Mouse (Mus musculus) midbrain, postnatal 0 days (tissue): ENCODE results near the gene Cldnd1. TPM values are rescaled to one million over a fixed set of nuclear protein-coding genes. Genes with fewer than 3 reads are reported as not detected.

Experiments used
- ATAC-seq: fragments of 200-750 bp; cut with Nextera tagmentation; 2 replicates; pipeline ENCODE4 v1.8.0; 2017; ENCODE audit warnings: moderate number of reproducible peaks, mild to moderate bottlenecking, moderate TSS enrichment, moderate library complexity; ENCODE audit not compliant: low FRiP score
- DNase-seq: peaks from one replicate; pipeline ENCODE4 v3.0.0-alpha.2; 2015; ENCODE audit warnings: low spot score
- H3K27ac ChIP-seq: fragments of 300-500 bp; sonication (generic); 2 replicates; pipeline ENCODE4 v1.5.1; 2014; ENCODE audit warnings: low read depth, mild to moderate bottlenecking, low read length, mixed read lengths
- H3K27me3 ChIP-seq: fragments of 300-500 bp; sonication (generic); 2 replicates; pipeline ENCODE4 v1.6.1; 2014; ENCODE audit warnings: low read length, control low read depth, mixed read lengths; ENCODE audit not compliant: insufficient read depth
- H3K36me3 ChIP-seq: fragments of 300-500 bp; sonication (generic); 2 replicates; pipeline ENCODE4 v1.6.1; 2014; ENCODE audit warnings: low read length, control low read depth, mixed read lengths; ENCODE audit not compliant: insufficient read depth
- H3K4me1 ChIP-seq: fragments of 300-500 bp; sonication (generic); 2 replicates; pipeline ENCODE4 v1.6.1; 2014; ENCODE audit warnings: mild to moderate bottlenecking, control low read depth, antibody characterized with exemption, low read length, mixed read lengths; ENCODE audit not compliant: insufficient read depth
- H3K4me2 ChIP-seq: fragments of 300-500 bp; sonication (generic); 2 replicates; pipeline ENCODE4 v1.6.1; 2014; ENCODE audit warnings: low read depth, mild to moderate bottlenecking, low read length, mixed read lengths; ENCODE audit not compliant: poor library complexity, severe bottlenecking
- H3K4me3 ChIP-seq: fragments of 300-500 bp; sonication (generic); 2 replicates; pipeline ENCODE4 v1.5.1; 2014; ENCODE audit warnings: low read depth, mild to moderate bottlenecking, low read length, moderate library complexity
- H3K9ac ChIP-seq: fragments of 300-500 bp; sonication (generic); replicated peaks from 2 replicates; pipeline ENCODE4 v1.6.1; 2014; ENCODE audit warnings: mild to moderate bottlenecking, low read length, moderate library complexity, mixed read lengths; ENCODE audit not compliant: poor library complexity, severe bottlenecking
- H3K9me3 ChIP-seq: fragments of 300-500 bp; sonication (generic); 2 replicates; pipeline ENCODE4 v1.6.1; 2016; ENCODE audit warnings: low read length, control low read depth
- CTCF ChIP-seq: IDR thresholded peaks from 2 replicates; pipeline ENCODE4 v1.5.1; 2016; ENCODE audit warnings: antibody characterized with exemption, mild to moderate bottlenecking
- WGBS: fragments of 180-500 bp; shearing (Covaris S2); extraction: QIAGEN DNeasy Blood & Tissue Kit; methylation state at CpG from one replicate; pipeline ENCODE4 v1.1.7; 2014; 5-methylcytosine and 5-hydroxymethylcytosine counted together
- polyA plus RNA-seq: library from polyadenylated mRNA; unstranded; fragments of >200 nt; fragmentation: Nextera tagmentation; extraction: Ambion mirVana; gene quantifications from 2 replicates; pipeline ENCODE4 v1.2.1, GENCODE M21; 2015
- total RNA-seq: library from RNA; depleted of rRNA; stranded (reverse); fragments of >200 nt; gene quantifications from 2 replicates; pipeline ENCODE4 v1.2.3, GENCODE M21; 2014

Gene Cldnd1
- total and polyA plus RNA-seq, 2 experiments from 2014 or later = 74.2 to 156 TPM

DNA sequence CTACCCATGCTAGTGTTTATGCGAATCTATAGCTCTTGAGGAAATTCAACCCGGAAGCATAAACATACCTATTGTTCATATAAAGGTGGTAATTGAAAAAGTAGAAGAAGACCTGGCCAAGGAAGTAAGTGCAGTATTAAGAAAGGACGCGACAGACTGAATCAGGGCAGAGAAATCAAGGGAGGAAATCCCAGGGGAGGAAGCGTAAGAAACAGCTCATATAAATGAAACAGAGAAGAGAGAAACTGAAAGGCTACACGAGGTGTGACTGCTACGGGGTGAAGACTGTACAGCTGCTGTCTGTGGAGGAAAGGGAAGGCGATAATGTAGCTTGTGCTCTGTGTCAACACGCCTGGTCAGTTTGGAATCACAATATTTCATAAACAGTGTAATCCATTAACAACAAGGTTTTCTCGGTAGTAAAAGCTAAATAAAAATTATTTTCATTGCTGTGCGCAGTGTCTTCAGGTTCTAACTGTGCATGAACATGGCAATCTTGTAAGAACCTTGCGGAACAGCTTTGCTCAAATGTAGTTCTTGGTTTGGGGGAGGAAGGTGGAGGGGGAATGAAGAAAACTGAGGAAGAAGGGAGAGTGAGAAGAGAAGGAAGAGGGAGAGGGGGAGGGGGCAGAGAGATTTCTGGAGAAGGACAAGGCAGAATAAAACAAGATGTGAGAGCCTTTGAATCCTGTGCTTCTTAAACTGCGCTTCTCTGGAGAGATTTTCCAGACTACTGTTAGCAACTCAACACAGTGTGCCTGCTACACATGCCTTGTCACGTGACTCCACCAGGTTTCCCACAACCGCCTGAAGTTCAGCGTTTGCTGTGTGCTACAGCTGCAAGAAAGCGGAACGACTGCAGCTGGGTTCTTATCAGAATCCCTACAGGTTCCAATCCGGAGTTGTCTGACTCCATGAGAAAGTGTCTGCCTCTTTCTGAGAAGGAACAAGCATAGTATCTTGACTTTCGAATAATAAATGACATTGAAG, 41.9 kb upstream of the Cldnd1 start:
- 82% methylated on average over 20 of the region's 20 CpGs for WGBS
- Histone ChIP-seq H3K9me3 (no peaks in the 10 kb centered on the region), H3K4me1 (no peaks in the 10 kb centered on the region), H3K36me3 (no peaks in the 10 kb centered on the region; the same call in 1 of the 2 replicates), H3K4me3 (no peak overlapping the region), H3K9ac (no peak overlapping the region), H3K27me3 (no peaks in the 10 kb centered on the region), H3K4me2 (no peak overlapping the region), H3K27ac (no peak overlapping the region)
- TF ChIP-seq CTCF = no peak
- no peak for ATAC-seq
- DNase-seq = no peak

DNA sequence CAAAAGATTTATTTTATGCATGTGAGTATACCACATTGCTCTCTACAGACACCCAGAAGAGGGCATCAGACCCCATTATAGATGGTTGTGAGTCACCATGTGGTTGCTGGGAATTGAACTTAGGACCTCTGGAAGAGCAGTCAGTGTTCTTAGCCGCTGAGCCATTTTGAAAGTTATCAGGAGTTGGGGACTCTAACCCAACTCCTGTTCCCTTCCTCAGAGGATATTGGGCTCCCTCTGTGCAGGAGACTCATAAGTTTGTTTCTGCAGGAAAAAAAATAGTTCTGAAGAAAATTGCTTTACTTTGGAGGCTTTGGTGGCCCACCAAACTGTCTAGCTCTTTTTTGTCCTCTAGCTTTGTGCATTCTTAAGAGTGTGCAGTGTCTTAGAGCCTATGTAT, 39.2 kb upstream of the Cldnd1 start:
- H3K27ac ChIP-seq = no peak overlapping the region
- ATAC-seq (no peak), DNase-seq (no peak)
- no peaks in the 10 kb centered on the region for H3K4me1 ChIP-seq
- H3K27me3 ChIP-seq = no peaks in the 10 kb centered on the region
- no peaks in the 10 kb centered on the region for H3K9me3 ChIP-seq
- H3K4me2 ChIP-seq = no peak overlapping the region
- TF ChIP-seq CTCF = no peak
- H3K4me3 ChIP-seq = no peak overlapping the region
- no peak overlapping the region for H3K9ac ChIP-seq
- 100% methylated on average over 1 of the region's 1 CpGs for WGBS
- H3K36me3 ChIP-seq = no peaks in the 10 kb centered on the region

DNA sequence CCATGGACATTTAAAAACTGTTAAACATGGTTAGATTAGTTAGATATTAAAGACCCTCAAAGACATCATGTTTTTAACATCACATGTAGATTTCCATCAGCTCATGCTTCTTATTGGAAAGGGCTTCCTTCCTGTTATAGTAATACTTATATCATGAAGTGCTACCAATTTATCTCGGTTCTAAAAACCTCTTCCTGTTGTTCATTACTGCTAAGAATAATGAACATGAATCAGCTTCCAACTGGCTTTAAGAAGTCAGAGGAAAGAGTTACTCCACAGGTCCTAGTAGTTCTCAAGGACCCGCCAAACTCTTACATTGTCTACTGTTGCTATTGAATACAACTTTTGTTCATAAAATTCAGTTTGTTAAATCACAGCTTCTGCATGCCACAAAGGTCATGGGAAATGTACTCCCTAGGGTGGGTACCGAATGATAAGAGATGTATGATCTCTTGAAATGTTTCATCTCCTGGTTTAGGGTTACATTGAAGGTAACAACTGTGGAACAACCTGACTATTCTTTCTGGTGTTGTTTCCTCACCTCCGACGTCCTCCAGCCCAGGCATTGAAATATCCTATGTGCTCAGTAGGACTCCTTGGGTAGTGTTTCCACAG, 38.0 kb upstream of the Cldnd1 start:
- Histone ChIP-seq H3K27ac (no peak overlapping the region), H3K4me1 (no peaks in the 10 kb centered on the region), H3K9ac (no peak overlapping the region), H3K9me3 (no peaks in the 10 kb centered on the region), H3K4me2 (no peak overlapping the region), H3K36me3 (no peaks in the 10 kb centered on the region), H3K27me3 (no peaks in the 10 kb centered on the region), H3K4me3 (no peak overlapping the region)
- ATAC-seq (no peak), DNase-seq (no peak)
- TF ChIP-seq CTCF = no peak
- WGBS = 83% methylated on average over 5 of the region's 5 CpGs

DNA sequence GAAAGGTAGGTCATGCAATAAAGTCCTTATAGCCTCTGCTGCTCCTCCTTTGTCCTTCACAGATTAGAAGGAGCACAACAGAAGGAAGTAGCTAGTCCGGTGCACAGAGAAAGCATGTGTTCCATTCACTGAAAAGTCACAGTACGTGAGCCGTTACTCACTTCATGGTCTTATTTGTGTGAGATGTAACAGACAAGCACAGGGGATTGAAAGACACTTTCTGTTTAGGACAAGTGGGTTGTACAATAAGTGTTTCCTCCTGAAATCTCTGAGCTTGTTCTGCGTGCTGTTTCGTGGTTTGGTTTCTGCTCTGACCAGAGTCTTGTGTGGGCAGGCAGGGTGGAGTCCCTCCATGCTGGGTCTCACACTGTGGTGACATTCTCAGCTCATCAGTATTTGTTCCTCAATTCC, 37.4 kb upstream of the Cldnd1 start:
- TF ChIP-seq CTCF = no peak
- Histone ChIP-seq H3K27ac (no peak overlapping the region), H3K27me3 (no peaks in the 10 kb centered on the region), H3K36me3 (no peaks in the 10 kb centered on the region), H3K4me3 (no peak overlapping the region), H3K9ac (no peak overlapping the region), H3K4me2 (no peak overlapping the region), H3K4me1 (no peaks in the 10 kb centered on the region), H3K9me3 (no peaks in the 10 kb centered on the region)
- no peak for DNase-seq
- no peak for ATAC-seq
- 85% methylated on average over 5 of the region's 5 CpGs for WGBS

DNA sequence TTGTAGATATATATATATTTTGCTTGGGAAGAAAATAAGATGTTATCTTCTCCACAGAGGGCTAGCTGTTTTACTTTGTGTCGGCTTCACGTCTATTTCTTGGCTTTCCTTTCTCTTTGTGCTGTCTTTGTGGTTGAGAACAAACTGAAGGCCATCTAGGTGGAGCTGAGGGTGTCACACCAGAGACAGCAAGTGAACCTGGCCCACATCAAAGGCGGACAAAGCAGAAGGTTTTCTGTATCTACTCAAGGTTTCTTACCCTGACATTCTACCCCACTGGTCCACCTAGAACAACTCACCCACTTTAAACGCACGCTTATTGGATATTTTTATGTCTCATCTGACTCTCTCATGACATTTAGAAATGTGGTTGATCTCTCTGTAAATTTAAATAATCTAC, 33.6 kb upstream of the Cldnd1 start:
- Histone ChIP-seq H3K9ac (no peak overlapping the region), H3K4me3 (no peak overlapping the region), H3K4me1 (no peaks in the 10 kb centered on the region), H3K4me2 (no peak overlapping the region), H3K27me3 (no peaks in the 10 kb centered on the region), H3K9me3 (no peaks in the 10 kb centered on the region), H3K27ac (no peak overlapping the region), H3K36me3 (no peaks in the 10 kb centered on the region)
- no peak for ATAC-seq
- no peak for TF ChIP-seq CTCF
- 90% methylated on average over 5 of the region's 5 CpGs for WGBS
- no peak for DNase-seq

DNA sequence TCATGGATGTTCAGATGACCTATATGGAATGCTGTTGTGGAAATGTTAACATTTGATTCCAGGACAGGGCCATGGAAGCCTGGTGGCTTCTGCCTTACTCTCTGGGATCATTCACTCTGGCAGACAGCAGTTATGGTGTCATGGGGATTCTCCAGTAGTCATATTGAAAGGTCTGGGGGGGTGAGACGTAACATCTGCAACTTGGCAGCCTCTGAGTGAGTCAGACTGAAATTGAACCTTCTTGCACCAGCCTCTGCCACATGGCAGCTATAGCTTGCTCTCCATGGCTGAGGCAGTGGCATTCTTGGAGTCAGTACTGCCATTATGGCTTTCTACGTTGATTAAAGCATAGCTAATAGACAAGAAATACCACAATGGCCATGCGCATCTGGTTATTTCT, 30.9 kb upstream of the Cldnd1 start:
- Histone ChIP-seq H3K4me3 (no peak overlapping the region), H3K9me3 (no peaks in the 10 kb centered on the region), H3K27ac (no peak overlapping the region), H3K27me3 (no peaks in the 10 kb centered on the region), H3K4me1 (no peaks in the 10 kb centered on the region), H3K4me2 (no peak overlapping the region), H3K36me3 (no peaks in the 10 kb centered on the region), H3K9ac (no peak overlapping the region)
- 89% methylated on average over 3 of the region's 3 CpGs for WGBS
- no peak for TF ChIP-seq CTCF
- no peak for DNase-seq
- no peak for ATAC-seq
